Mouse (Mus musculus) neutrophil, adult 83 days (primary cell): ENCODE measurements around the gene Gm15080. TPM values are rescaled to one million over a fixed set of nuclear protein-coding genes. Genes with fewer than 3 reads are reported as not detected.

Experiments used
- total RNA-seq, 2 experiments: library from RNA; stranded (reverse); gene quantifications; one replicate each; pipeline ENCODE4 v1.2.4; 2023

Gm15080 gene
- not detected for total RNA-seq

GRCm38 (mm10) chrX:147992693-147993092 is at the start of gene Gm15080:
Gm15080 (plus strand) TSS chrX:147992993.

Other genes starting within 250 kb of the Gm15080 start
- gene Gm15128, start 227.0 kb upstream of the Gm15080 start, total RNA-seq, result not detected
- not detected for gene Gm15107, start 187.7 kb downstream of the Gm15080 start, total RNA-seq